Mouse (Mus musculus): ENCODE data around the gene Pla2g1b. TPM values are rescaled to one million over a fixed set of nuclear protein-coding genes. Genes with fewer than 3 reads are reported as not detected.
"Not testable (repeated sequence)": the region's sequence is repeated elsewhere in the genome, so short reads cannot be mapped to it uniquely, and the experiment has no call there.

The Pla2g1b gene
- polyA plus RNA-seq, 1 experiment from 2014 or later = 2.9 TPM

DNA sequence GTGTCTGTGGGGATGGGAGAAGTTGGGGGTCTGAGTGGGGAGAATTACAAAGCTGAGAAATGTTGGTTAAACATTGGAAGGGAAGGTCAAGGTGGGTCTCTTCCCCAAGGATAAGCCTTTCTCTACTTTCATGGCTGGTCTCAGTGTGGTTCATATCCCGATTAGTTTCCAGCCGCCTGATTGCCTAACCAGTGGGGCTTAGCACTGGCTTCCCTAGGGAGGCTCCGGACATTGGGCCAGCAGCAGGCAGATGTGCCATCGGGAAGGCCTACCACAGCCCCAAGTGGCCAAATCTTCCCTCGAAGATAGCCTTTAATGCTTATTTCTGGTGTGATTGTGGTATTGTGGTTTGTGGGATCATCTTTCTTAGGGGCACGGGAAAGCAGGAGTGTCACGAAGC lies 46.3 kb downstream of the Pla2g1b start:
- ATAC-seq = no peak
- H3K27ac ChIP-seq = no peak overlapping the region
- no peak overlapping the region for H3K4me3 ChIP-seq (replicated peaks)
- H3K36me3 ChIP-seq = no peaks in the 10 kb centered on the region
- WGBS = 92% methylated on average over 7 of the region's 7 CpGs
- H3K9ac ChIP-seq = no peak overlapping the region
- H3K4me1 ChIP-seq (replicated peaks) = peaks cover 50% of the 10 kb centered on the region
- no peaks in the 10 kb centered on the region for H3K9me3 ChIP-seq
- H3K4me2 ChIP-seq (replicated peaks) = no peak overlapping the region
- H3K27me3 ChIP-seq (replicated peaks) = no peaks in the 10 kb centered on the region

GRCm38 (mm10) chr5:115513246-115513645 lies 47.2 kb downstream of the Pla2g1b start:
- Histone ChIP-seq H3K36me3 (no peaks in the 10 kb centered on the region), H3K4me2 (replicated peaks) (no peak overlapping the region), H3K9me3 (no peaks in the 10 kb centered on the region), H3K27ac (no peak overlapping the region), H3K4me3 (replicated peaks) (no peak overlapping the region), H3K9ac (no peak overlapping the region), H3K27me3 (replicated peaks) (no peaks in the 10 kb centered on the region), H3K4me1 (replicated peaks) (peaks cover 43% of the 10 kb centered on the region)
- WGBS = 91% methylated on average over 14 of the region's 14 CpGs
- ATAC-seq = no peak

DNA sequence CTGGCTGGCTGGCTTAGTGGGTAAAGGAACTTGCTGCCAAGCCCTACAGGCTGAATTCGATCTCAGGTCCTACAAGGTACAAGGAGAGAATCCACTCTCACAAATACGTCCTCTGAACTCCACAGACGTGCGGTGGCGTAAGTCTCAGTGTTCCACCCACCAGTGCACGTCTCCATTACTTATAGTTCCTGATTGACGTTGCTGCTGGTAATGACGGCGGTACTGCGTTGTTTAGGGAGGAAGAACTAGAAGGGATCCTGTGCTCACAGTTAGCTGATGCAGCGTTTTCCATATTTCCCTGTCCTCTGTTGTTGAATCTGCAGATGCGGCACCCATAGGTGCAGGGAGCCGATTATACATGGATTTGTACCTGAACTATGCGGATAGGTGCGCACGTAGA lies 47.7 kb downstream of the Pla2g1b start:
- no peaks in the 10 kb centered on the region for H3K27me3 ChIP-seq (replicated peaks)
- H3K9ac ChIP-seq = no peak overlapping the region
- H3K4me2 ChIP-seq (replicated peaks) = no peak overlapping the region
- H3K4me3 ChIP-seq (replicated peaks) = no peak overlapping the region
- H3K9me3 ChIP-seq = no peaks in the 10 kb centered on the region
- no peak for ATAC-seq
- 91% methylated on average over 16 of the region's 16 CpGs for WGBS
- H3K36me3 ChIP-seq = no peaks in the 10 kb centered on the region
- peaks cover 38% of the 10 kb centered on the region for H3K4me1 ChIP-seq (replicated peaks)
- no peak overlapping the region for H3K27ac ChIP-seq

DNA sequence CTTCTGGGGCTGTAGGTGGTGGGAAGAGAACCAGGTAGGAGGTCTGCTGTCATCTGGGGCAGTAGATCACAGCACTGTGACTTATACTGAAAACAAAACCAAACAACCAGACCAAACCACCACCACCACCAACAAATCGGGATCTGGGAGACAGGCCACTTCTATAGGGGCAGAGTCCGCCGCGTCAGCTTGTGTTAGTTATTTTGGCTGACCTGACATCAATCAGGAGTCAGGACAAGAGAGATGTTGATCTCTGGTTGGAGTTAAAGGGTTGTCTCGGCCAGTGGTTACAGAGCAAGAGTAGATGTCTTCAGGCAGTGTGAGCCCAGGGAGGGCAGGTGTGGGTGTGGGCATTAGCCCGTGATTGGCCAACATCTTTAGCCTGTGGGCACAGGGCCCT lies 48.3 kb downstream of the Pla2g1b start:
- Histone ChIP-seq H3K4me1 (replicated peaks) (peaks cover 34% of the 10 kb centered on the region), H3K27me3 (replicated peaks) (no peaks in the 10 kb centered on the region), H3K4me2 (replicated peaks) (no peak overlapping the region), H3K9me3 (no peaks in the 10 kb centered on the region), H3K4me3 (replicated peaks) (no peak overlapping the region), H3K36me3 (no peaks in the 10 kb centered on the region), H3K27ac (peak overlapping the region; percentile 83), H3K9ac (peak overlapping the region; percentile 24; the same call in 1 of the 2 replicates)
- no peak for ATAC-seq
- 68% methylated on average over 6 of the region's 6 CpGs for WGBS

DNA sequence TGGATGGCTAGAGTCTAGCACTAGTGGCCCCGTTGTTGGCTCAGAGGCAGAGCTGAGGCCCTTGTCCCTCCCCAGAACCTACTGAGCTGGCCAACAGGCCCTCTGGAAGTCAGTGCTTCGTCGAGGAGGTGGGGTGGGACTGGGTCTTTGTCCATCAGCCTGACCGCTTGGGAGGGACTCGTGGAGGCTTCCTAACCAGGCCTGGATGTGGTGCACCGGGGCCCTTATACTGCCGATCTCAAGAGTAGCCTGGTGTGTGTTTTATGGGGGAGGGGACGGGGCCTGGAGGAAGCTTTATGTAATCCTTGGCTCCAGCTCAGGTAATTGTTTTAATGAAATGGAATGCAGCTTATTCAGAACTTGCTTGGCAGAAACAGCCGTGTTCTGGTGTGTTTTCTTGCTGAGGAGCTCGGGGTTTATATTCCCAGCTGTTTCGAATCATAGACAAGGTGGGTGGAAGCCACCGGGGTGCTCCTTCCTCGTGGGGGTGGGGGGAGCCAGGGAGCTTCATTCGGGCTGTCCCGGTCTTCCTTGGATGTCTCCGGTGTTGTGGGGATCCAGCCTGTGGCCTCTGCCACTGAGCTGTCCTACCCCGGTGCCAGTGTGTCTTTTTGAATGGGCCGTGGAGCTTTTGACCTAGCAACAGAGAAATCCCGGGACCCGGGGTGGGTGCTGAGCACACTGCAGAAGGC lies 49.0 kb downstream of the Pla2g1b start:
- peak overlapping the region; percentile 24; the same call in 1 of the 2 replicates for H3K9ac ChIP-seq
- H3K4me3 ChIP-seq (replicated peaks) = peak overlapping the region; percentile 7; the same call in 1 of the 2 replicates

DNA sequence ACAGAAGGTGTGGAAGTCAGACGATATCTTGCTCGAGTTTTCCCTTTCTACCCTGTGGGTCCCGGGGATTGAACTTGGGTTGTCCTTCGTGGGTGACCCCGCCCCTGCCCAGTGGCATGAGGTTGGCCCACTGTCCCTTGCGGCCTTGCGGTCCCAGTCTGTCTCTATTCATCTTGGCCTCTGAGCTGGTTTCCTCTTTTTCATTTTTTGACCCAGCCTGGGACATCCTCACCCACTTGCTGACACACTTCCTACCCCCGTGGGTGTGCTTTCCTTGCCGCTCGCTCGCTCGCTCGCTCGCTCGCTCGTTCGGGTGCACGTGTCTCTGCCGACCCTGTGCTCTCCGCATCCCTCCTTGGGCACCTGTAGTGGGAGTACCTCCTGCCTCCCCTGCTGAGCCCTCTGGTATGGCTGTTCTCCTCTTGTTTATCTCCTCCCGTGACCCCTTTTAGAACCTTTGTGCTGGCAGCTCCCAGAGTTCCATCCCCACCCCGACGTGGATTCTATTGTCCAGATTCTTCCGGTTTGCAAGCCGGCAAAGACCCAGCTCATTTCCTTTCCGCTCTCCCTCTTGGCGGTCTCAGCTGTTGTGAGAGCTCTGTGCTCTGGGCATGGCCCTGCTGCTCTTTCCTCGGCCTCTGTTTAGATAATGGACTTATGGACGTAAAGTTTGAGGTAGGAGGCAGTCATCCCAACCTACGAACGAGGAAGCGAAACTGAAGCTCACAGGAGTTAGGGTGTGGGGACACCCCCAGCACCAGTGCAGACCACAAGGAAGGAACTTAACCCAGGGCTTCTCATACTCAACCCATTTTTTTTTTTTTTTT lies 50.2 kb downstream of the Pla2g1b start:
- no peak overlapping the region for H3K4me2 ChIP-seq (replicated peaks)
- H3K4me1 ChIP-seq (replicated peaks) = peaks cover 37% of the 10 kb centered on the region
- H3K27ac ChIP-seq = peak overlapping the region; percentile 44; the same call in 1 of the 2 replicates
- ATAC-seq = no peak
- 73% methylated on average over 32 of the region's 32 CpGs for WGBS
- H3K9ac ChIP-seq = no peak overlapping the region
- no peaks in the 10 kb centered on the region for H3K36me3 ChIP-seq
- H3K27me3 ChIP-seq (replicated peaks) = no peaks in the 10 kb centered on the region
- no peaks in the 10 kb centered on the region for H3K9me3 ChIP-seq
- no peak overlapping the region for H3K4me3 ChIP-seq (replicated peaks)

More for the DNA sequence above, 49.0 kb downstream of the Pla2g1b start:
- Histone ChIP-seq H3K27ac (peak overlapping the region; percentile 83), H3K4me2 (replicated peaks) (peak overlapping the region; percentile 37), H3K36me3 (no peaks in the 10 kb centered on the region), H3K27me3 (replicated peaks) (no peaks in the 10 kb centered on the region), H3K9me3 (no peaks in the 10 kb centered on the region), H3K4me1 (replicated peaks) (peaks cover 29% of the 10 kb centered on the region)
- peak; percentile 62 for ATAC-seq
- WGBS = 30% methylated on average over 20 of the region's 20 CpGs

DNA sequence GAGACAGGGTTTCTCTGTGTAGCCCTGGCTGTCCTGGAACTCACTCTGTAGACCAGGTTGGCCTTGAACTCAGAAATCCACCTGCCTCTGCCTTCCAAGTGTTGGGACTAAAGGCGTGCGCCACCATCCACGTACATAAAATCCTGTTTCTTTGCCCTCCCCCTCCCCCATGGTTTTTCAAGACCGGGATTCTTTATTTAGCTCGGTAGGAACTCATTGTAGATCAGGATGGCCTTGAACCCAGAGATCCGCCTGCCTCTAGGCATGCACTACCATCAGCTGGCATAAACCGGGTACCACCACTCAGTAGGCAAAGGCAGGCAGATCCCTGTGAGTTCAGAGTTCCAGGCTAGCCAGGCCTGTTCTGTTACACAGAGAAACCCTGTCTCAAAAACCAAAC lies 50.8 kb downstream of the Pla2g1b start:
- peaks cover 43% of the 10 kb centered on the region for H3K4me1 ChIP-seq (replicated peaks)
- 82% methylated on average over 7 of the region's 7 CpGs for WGBS
- H3K27me3 ChIP-seq (replicated peaks) = no peaks in the 10 kb centered on the region
- no peak overlapping the region for H3K4me3 ChIP-seq (replicated peaks)
- no peak overlapping the region for H3K4me2 ChIP-seq (replicated peaks)
- no peak overlapping the region for H3K9ac ChIP-seq
- H3K36me3 ChIP-seq = no peaks in the 10 kb centered on the region
- H3K27ac ChIP-seq = 0 out of 2 replicates have a peak overlapping the region, but pooled peaks have one; percentile 40
- no peak for ATAC-seq
- no peaks in the 10 kb centered on the region for H3K9me3 ChIP-seq

- no peaks in the 10 kb centered on the region for H3K9me3 ChIP-seq
- no peaks in the 10 kb centered on the region for H3K36me3 ChIP-seq
- no peak overlapping the region for H3K9ac ChIP-seq
- no peak overlapping the region for H3K4me2 ChIP-seq (replicated peaks)
- no peak overlapping the region for H3K27ac ChIP-seq
- no peaks in the 10 kb centered on the region for H3K27me3 ChIP-seq (replicated peaks)
- ATAC-seq = no peak
- 91% methylated on average over 9 of the region's 9 CpGs for WGBS
- peaks cover 48% of the 10 kb centered on the region for H3K4me1 ChIP-seq (replicated peaks)
- H3K4me3 ChIP-seq (replicated peaks) = no peak overlapping the region
Observed at GRCm38 (mm10) chr5:115517501-115517900, 51.4 kb downstream of the Pla2g1b start.

DNA sequence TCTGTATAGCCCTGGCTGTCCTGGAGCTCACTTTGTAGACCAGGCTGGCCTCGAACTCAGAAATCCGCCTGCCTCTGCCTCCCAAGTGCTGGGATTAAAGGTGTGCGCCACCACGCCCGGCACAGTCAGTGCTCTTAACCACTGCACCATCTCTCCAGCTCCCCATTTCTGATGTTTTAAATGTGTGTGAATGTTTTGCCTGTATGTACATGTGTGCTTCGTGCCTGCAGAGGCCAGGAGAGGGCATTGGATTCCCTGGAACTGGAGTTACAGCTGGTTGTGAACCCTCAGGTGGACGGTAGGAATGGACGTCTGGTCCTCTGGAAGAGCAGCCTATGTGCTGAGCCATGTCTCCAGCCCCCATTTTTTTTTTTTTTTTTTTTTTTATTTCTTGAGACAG lies 52.2 kb downstream of the Pla2g1b start:
- H3K9ac ChIP-seq; H3K27ac ChIP-seq; H3K4me3 ChIP-seq (replicated peaks); H3K9me3 ChIP-seq; ATAC-seq; H3K4me2 ChIP-seq (replicated peaks); H3K36me3 ChIP-seq; H3K27me3 ChIP-seq (replicated peaks): not testable (repeated sequence)
- peaks cover 55% of the 10 kb centered on the region for H3K4me1 ChIP-seq (replicated peaks)
- WGBS = 99% methylated on average over 8 of the region's 8 CpGs

- Histone ChIP-seq H3K27ac (peak overlapping the region; percentile 79), H3K9ac (peak overlapping the region; percentile 20; the same call in 1 of the 2 replicates), H3K4me3 (replicated peaks) (no peak overlapping the region), H3K9me3 (no peaks in the 10 kb centered on the region), H3K4me1 (replicated peaks) (peaks cover 57% of the 10 kb centered on the region), H3K27me3 (replicated peaks) (no peaks in the 10 kb centered on the region), H3K36me3 (no peaks in the 10 kb centered on the region), H3K4me2 (replicated peaks) (peak overlapping the region; percentile 30; the same call in 1 of the 2 replicates)
- WGBS = 56% methylated on average over 21 of the region's 21 CpGs
- ATAC-seq = no peak
Observed at GRCm38 (mm10) chr5:115520325-115520869, 54.3 kb downstream of the Pla2g1b start.

- Histone ChIP-seq H3K9ac (no peak overlapping the region), H3K4me1 (replicated peaks) (peaks cover 59% of the 10 kb centered on the region), H3K27ac (peak overlapping the region; percentile 79), H3K27me3 (replicated peaks) (no peaks in the 10 kb centered on the region), H3K4me2 (replicated peaks) (peak overlapping the region; percentile 31), H3K36me3 (no peaks in the 10 kb centered on the region), H3K4me3 (replicated peaks) (0 out of 2 replicates have a peak overlapping the region, but pooled peaks have one; percentile 2), H3K9me3 (no peaks in the 10 kb centered on the region)
- peak; percentile 48 for ATAC-seq
- WGBS = 44% methylated on average over 21 of the region's 21 CpGs
Observed at GRCm38 (mm10) chr5:115521553-115522461, 55.7 kb downstream of the Pla2g1b start.

All from intestine, embryonic 15.5 days (tissue).